Mouse (Mus musculus): ENCODE data around the gene Itga5.

DNA sequence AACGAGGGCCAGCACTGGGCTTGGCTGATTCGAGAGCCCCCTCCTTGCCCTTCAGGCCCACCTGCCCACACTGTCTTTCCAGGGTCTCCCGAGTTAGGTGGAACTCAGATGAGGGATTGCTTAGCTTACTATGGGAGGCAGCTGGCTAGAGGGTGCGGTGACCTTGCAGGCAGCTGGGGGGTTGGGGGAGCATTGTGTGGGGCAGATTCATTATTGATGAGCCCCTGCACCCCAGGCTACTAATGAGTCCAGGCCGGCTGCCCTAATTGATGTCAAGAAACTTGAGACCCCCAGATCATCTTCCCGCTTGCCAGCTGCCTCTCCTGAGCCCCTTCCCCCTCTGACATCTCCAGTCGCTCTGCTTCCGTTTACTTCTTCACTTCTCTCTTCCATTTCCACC is 25.0 kb downstream of the Itga5 start:
- TF ChIP-seq CHD2 (IDR thresholded peaks at IDR 0.05; ENCODE audit: low read depth, low read length) = no peak
- TF ChIP-seq HCFC1 (IDR thresholded peaks at IDR 0.05; ENCODE audit: borderline replicate concordance, insufficient read depth, low read length) = no peak
- TF ChIP-seq ZC3H11A (IDR thresholded peaks at IDR 0.05; ENCODE audit: borderline replicate concordance, low read depth, low read length) = no peak
- no peak for TF ChIP-seq ZNF384 (IDR thresholded peaks at IDR 0.05; ENCODE audit: low read depth, low read length)
- no peak for TF ChIP-seq MAFK (IDR thresholded peaks at IDR 0.05; ENCODE audit: insufficient read depth, low read depth, low read length)
